Mouse (Mus musculus) heart, adult 2 months (tissue): ENCODE measurements around the gene Tob1. TPM values are rescaled to one million over a fixed set of nuclear protein-coding genes. Genes with fewer than 3 reads are reported as not detected.

Source experiments
- DNase-seq, 2 experiments: peaks; one replicate each; pipeline ENCODE4 v3.0.0; 2021
- H3K27ac ChIP-seq: fragments of 200-600 bp; 2 replicates; pipeline ENCODE4 v1.8.1; 2022
- H3K27me3 ChIP-seq: fragments of 200-500 bp; 2 replicates; pipeline ENCODE4 v1.6.1; 2012; ENCODE audit warnings: mild to moderate bottlenecking, low read length, inconsistent platforms, mixed read lengths; ENCODE audit not compliant: control insufficient read depth, insufficient read depth
- H3K36me3 ChIP-seq: fragments of 200-500 bp; 2 replicates; pipeline ENCODE4 v1.6.1; 2012; ENCODE audit warnings: low read length, inconsistent platforms; ENCODE audit not compliant: control insufficient read depth, insufficient read depth
- H3K4me1 ChIP-seq: fragments of 200-500 bp; 2 replicates; pipeline ENCODE4 v1.6.1; 2011; ENCODE audit warnings: low read length; ENCODE audit not compliant: control insufficient read depth, insufficient read depth
- H3K4me3 ChIP-seq: fragments of 200-600 bp; 2 replicates; pipeline ENCODE4 v1.8.1; 2022
- H3K79me2 ChIP-seq: fragments of 200-500 bp; replicated peaks from 2 replicates; pipeline ENCODE4 v1.6.1; 2012; ENCODE audit warnings: mild to moderate bottlenecking, inconsistent platforms, low read length, moderate library complexity, mixed read lengths; ENCODE audit not compliant: control insufficient read depth, insufficient read depth
- H3K9ac ChIP-seq: fragments of 200-500 bp; 2 replicates; pipeline ENCODE4 v1.6.1; 2012; ENCODE audit warnings: low read depth, mild to moderate bottlenecking, control low read depth, inconsistent platforms, low read length, mixed read lengths
- CTCF ChIP-seq: fragments of 200-600 bp; IDR thresholded peaks from 2 replicates; pipeline ENCODE4 v1.8.1; 2022; ENCODE audit warnings: antibody characterized with exemption, mild to moderate bottlenecking, moderate library complexity
- EP300 ChIP-seq: fragments of 200-500 bp; IDR thresholded peaks from 2 replicates; pipeline ENCODE4 v1.6.1; 2011; ENCODE audit warnings: low read depth, low read length, control low read depth; ENCODE audit not compliant: insufficient read depth
- POLR2A ChIP-seq: fragments of 200-500 bp; IDR thresholded peaks from 2 replicates; pipeline ENCODE4 v1.6.1; 2011; ENCODE audit warnings: mild to moderate bottlenecking, low read depth, low read length, control low read depth; ENCODE audit not compliant: insufficient read depth
- WGBS: fragments of 180-500 bp; shearing (Covaris S2); methylation state at CpG from one replicate; pipeline ENCODE4 v1.1.7; 2018; 5-methylcytosine and 5-hydroxymethylcytosine counted together
- intact Hi-C: fragments of 180-260 bp; cut with DNase I; formaldehyde crosslinking; loops from one replicate; pipeline ENCODE4 v1.15.1; 2025
- polyA plus RNA-seq: library from polyadenylated mRNA; depleted of rRNA; stranded (reverse); fragments of >200 nt; gene quantifications from 2 replicates; pipeline ENCODE4 v1.2.3, GENCODE M21; 2012
- total RNA-seq, 2 experiments: library from RNA; stranded (reverse); gene quantifications; 2 replicates each; pipeline ENCODE4 v1.2.3; 2021

Gene Tob1
- total and polyA plus RNA-seq, 3 experiments = 29.0 to 55.1 (median 47.6) TPM

DNA sequence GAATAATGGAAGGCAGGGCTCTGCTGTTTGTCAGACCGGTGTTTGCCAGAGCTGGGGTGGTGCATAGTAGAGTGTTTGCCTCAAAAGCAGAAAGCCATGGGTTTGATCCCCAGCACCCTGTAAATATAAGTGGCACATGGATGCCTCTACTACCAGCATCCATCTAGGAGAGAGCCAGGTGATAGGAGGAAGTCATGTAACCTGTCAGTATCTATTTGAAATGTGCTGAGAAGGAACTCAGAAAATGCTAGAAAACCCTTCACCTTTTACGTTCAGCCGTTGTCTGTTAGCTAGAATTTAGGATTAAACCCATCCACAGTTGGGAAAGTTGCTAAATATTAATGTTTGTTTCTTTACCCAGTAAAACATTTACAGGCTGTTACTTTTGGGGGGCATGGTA is 4.3 kb downstream of the Tob1 start:
- H3K36me3 ChIP-seq = peaks cover 16% of the 10 kb centered on the region
- H3K79me2 ChIP-seq = 0 out of 2 replicates have a peak, but pooled peaks cover 2% of the 10 kb centered on the region
- peak in 1 of 2 experiments; percentile 12 for DNase-seq
- no peaks in the 10 kb centered on the region for H3K4me1 ChIP-seq
- H3K4me3 ChIP-seq = no peak overlapping the region
- intact Hi-C loops = no loop called here
- H3K27ac ChIP-seq = no peak overlapping the region
- 79% methylated on average over 3 of the region's 3 CpGs for WGBS
- no peak overlapping the region for H3K9ac ChIP-seq
- H3K27me3 ChIP-seq = no peaks in the 10 kb centered on the region
- no peak for TF ChIP-seq CTCF
- no peak for TF ChIP-seq POLR2A
- no peak for TF ChIP-seq EP300

GRCm38 (mm10) chr11:94216247-94216646 is 5.0 kb downstream of the Tob1 start:
- WGBS = 38% methylated on average over 2 of the region's 2 CpGs

DNA sequence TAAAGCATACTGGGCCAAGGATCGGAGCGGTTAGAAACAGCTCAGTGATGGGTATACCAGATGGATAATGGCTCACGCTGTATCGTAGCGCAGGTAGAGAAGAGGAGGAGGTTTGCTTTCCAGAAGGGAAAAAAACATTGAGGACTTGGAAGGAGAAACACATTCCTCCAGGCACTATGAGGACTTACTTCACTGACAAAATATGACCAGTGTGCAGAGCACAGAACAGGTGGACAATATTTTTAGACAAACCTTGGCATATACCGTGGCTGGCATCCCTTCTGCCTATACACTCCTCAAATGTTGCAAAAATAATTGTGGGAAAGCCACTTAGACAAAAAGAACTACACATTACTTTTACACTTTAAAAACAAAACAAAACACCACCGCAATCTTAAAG is 10.0 kb downstream of the Tob1 start:
- H3K4me3 ChIP-seq = no peak overlapping the region
- TF ChIP-seq CTCF = no peak
- TF ChIP-seq EP300 = no peak
- no peak for TF ChIP-seq POLR2A
- H3K27ac ChIP-seq = no peak overlapping the region
- H3K27me3 ChIP-seq = no peaks in the 10 kb centered on the region
- no peak overlapping the region for H3K9ac ChIP-seq
- WGBS = 70% methylated on average over 7 of the region's 7 CpGs
- no peaks in the 10 kb centered on the region for H3K79me2 ChIP-seq
- H3K36me3 ChIP-seq = peaks cover 2% of the 10 kb centered on the region; the same call in 1 of the 2 replicates
- intact Hi-C loops = no loop called here
- peaks cover 2% of the 10 kb centered on the region; the same call in 1 of the 2 replicates for H3K4me1 ChIP-seq
- DNase-seq = no peak

More at GRCm38 (mm10) chr11:94216247-94216646, 5.0 kb downstream of the Tob1 start:
- H3K27ac ChIP-seq = no peak overlapping the region
- H3K9ac ChIP-seq = no peak overlapping the region
- no peaks in the 10 kb centered on the region for H3K27me3 ChIP-seq
- H3K4me3 ChIP-seq = no peak overlapping the region
- no peak for DNase-seq
- no peaks in the 10 kb centered on the region for H3K4me1 ChIP-seq
- no peak for TF ChIP-seq EP300
- peak; percentile 27; the same call in 1 of the 2 replicates for TF ChIP-seq POLR2A
- no peak for TF ChIP-seq CTCF
- intact Hi-C loops = no loop called here
- 0 out of 2 replicates have a peak, but pooled peaks cover 2% of the 10 kb centered on the region for H3K79me2 ChIP-seq
- peaks cover 16% of the 10 kb centered on the region for H3K36me3 ChIP-seq

GRCm38 (mm10) chr11:94223531-94223930 is 12.3 kb downstream of the Tob1 start:
- no peaks in the 10 kb centered on the region for H3K27me3 ChIP-seq
- no peak for TF ChIP-seq CTCF
- intact Hi-C loops = no loop called here
- no peaks in the 10 kb centered on the region for H3K79me2 ChIP-seq
- H3K4me3 ChIP-seq = no peak overlapping the region
- peaks cover 4% of the 10 kb centered on the region; the same call in 1 of the 2 replicates for H3K4me1 ChIP-seq
- H3K27ac ChIP-seq = no peak overlapping the region
- no peak overlapping the region for H3K9ac ChIP-seq
- H3K36me3 ChIP-seq = no peaks in the 10 kb centered on the region
- 57% methylated on average over 9 of the region's 9 CpGs for whole genome bisulfite sequencing
- DNase-seq = no peak

GRCm38 (mm10) chr11:94225985-94226384 is 14.7 kb downstream of the Tob1 start:
- peak overlapping the region; percentile 32; the same call in 1 of the 2 replicates for H3K27ac ChIP-seq
- H3K79me2 ChIP-seq = no peaks in the 10 kb centered on the region
- H3K4me3 ChIP-seq = no peak overlapping the region
- peaks cover 6% of the 10 kb centered on the region; the same call in 1 of the 2 replicates for H3K4me1 ChIP-seq
- TF ChIP-seq POLR2A (no peak), CTCF (peak; percentile 85), EP300 (no peak)
- no peaks in the 10 kb centered on the region for H3K36me3 ChIP-seq
- intact Hi-C loops = loop anchor here (1.0 kb wide), 1 partner anchor 97 kb away; no protein-coding TSS in a partner anchor
- H3K27me3 ChIP-seq = no peaks in the 10 kb centered on the region
- 6% methylated on average over 7 of the region's 7 CpGs for WGBS
- peak overlapping the region; percentile 39 for H3K9ac ChIP-seq
- peak; percentile 45 to 64 for DNase-seq

GRCm38 (mm10) chr11:94228416-94228815 is 17.2 kb downstream of the Tob1 start:
- peak overlapping the region; percentile 2; the same call in 1 of the 2 replicates for H3K27ac ChIP-seq
- DNase-seq = no peak
- no peak overlapping the region for H3K9ac ChIP-seq
- H3K36me3 ChIP-seq = no peaks in the 10 kb centered on the region
- intact Hi-C loops = loop anchor here (2.0 kb wide), 1 partner anchor 16 kb away; no protein-coding TSS in a partner anchor
- H3K4me3 ChIP-seq = no peak overlapping the region
- WGBS = 47% methylated on average over 9 of the region's 9 CpGs
- TF ChIP-seq EP300 = no peak
- no peak for TF ChIP-seq POLR2A
- TF ChIP-seq CTCF = no peak
- H3K79me2 ChIP-seq = no peaks in the 10 kb centered on the region
- no peaks in the 10 kb centered on the region for H3K27me3 ChIP-seq
- peaks cover 16% of the 10 kb centered on the region for H3K4me1 ChIP-seq
